Mouse (Mus musculus): ENCODE results near the gene Me3.

Gene Me3

GRCm38 (mm10) chr7:89669461-89669860 is 37.3 kb downstream of the Me3 start:
- WGBS: 70% methylated on average over 6 of the region's 6 CpGs

GRCm38 (mm10) chr7:89671104-89671831 is 39.1 kb downstream of the Me3 start:
- 61% methylated on average over 6 of the region's 6 CpGs for WGBS

GRCm38 (mm10) chr7:89677850-89678249 is 45.7 kb downstream of the Me3 start:
- WGBS: 56% methylated on average over 1 of the region's 1 CpGs

GRCm38 (mm10) chr7:89678719-89679118 is 46.5 kb downstream of the Me3 start:
- 84% methylated on average over 5 of the region's 5 CpGs for WGBS

- 49% methylated on average over 6 of the region's 6 CpGs for WGBS
Observed at GRCm38 (mm10) chr7:89679139-89679538, 46.9 kb downstream of the Me3 start.

- 54% methylated on average over 2 of the region's 2 CpGs for WGBS
Observed at GRCm38 (mm10) chr7:89679621-89680140, 47.5 kb downstream of the Me3 start.

GRCm38 (mm10) chr7:89680891-89681290 is 48.7 kb downstream of the Me3 start:
- WGBS: 60% methylated on average over 3 of the region's 3 CpGs

- 61% methylated on average over 10 of the region's 10 CpGs for WGBS
Observed at GRCm38 (mm10) chr7:89681666-89682470, 49.7 kb downstream of the Me3 start.

- WGBS: 56% methylated on average over 5 of the region's 5 CpGs
Observed at GRCm38 (mm10) chr7:89699668-89700350, 67.6 kb downstream of the Me3 start.

GRCm38 (mm10) chr7:89700511-89700910 is 68.3 kb downstream of the Me3 start:
- WGBS: 91% methylated on average over 1 of the region's 1 CpGs

GRCm38 (mm10) chr7:89710776-89711175 is 78.6 kb downstream of the Me3 start:
- WGBS: 85% methylated on average over 2 of the region's 2 CpGs

- WGBS: 84% methylated on average over 3 of the region's 3 CpGs
Observed at GRCm38 (mm10) chr7:89716226-89716625, 84.0 kb downstream of the Me3 start.

GRCm38 (mm10) chr7:89717521-89717920 is 85.3 kb downstream of the Me3 start:
- WGBS: 88% methylated on average over 2 of the region's 2 CpGs

- 88% methylated on average over 2 of the region's 2 CpGs for WGBS
Observed at GRCm38 (mm10) chr7:89718264-89718663, 86.1 kb downstream of the Me3 start.

GRCm38 (mm10) chr7:89720256-89720655 is 88.1 kb downstream of the Me3 start:
- 75% methylated on average over 2 of the region's 2 CpGs for WGBS

- WGBS: 54% methylated on average over 3 of the region's 3 CpGs
Observed at GRCm38 (mm10) chr7:89726712-89727111, 94.5 kb downstream of the Me3 start.

- WGBS: 87% methylated on average over 1 of the region's 1 CpGs
Observed at GRCm38 (mm10) chr7:89727615-89728014, 95.4 kb downstream of the Me3 start.

- 51% methylated on average over 3 of the region's 3 CpGs for WGBS
Observed at GRCm38 (mm10) chr7:89728393-89728792, 96.2 kb downstream of the Me3 start.

- WGBS: 46% methylated on average over 2 of the region's 2 CpGs
Observed at GRCm38 (mm10) chr7:89730514-89730913, 98.3 kb downstream of the Me3 start.

- 97% methylated on average over 2 of the region's 2 CpGs for WGBS
Observed at GRCm38 (mm10) chr7:89731115-89731514, 98.9 kb downstream of the Me3 start.

- 31% methylated on average over 7 of the region's 7 CpGs for WGBS
Observed at GRCm38 (mm10) chr7:89748415-89748814, 116.2 kb downstream of the Me3 start.

GRCm38 (mm10) chr7:89749183-89749582 is 117.0 kb downstream of the Me3 start:
- WGBS: 44% methylated on average over 2 of the region's 2 CpGs

Data from cerebral cortex, adult 2 months (tissue).